Mouse (Mus musculus) MN1 (cell line): ENCODE data around the gene Chst3.
A peak's percentile ranks its signal among the peaks of the same experiment; 100 is the strongest.
"Not testable (repeated sequence)": the region's sequence is repeated elsewhere in the genome, so short reads cannot be mapped to it uniquely, and the experiment has no call there.

Experiments used
- DNase-seq: peaks from one replicate; pipeline ENCODE4 v3.0.0-alpha.2; 2016; ENCODE audit warnings: low spot score

The Chst3 gene

GRCm38 (mm10) chr10:60218591-60219499, at the start of gene Chst3:
TSS of gene Chst3 (minus strand) at chr10:60219260.
- DNase-seq = no peak

DNA sequence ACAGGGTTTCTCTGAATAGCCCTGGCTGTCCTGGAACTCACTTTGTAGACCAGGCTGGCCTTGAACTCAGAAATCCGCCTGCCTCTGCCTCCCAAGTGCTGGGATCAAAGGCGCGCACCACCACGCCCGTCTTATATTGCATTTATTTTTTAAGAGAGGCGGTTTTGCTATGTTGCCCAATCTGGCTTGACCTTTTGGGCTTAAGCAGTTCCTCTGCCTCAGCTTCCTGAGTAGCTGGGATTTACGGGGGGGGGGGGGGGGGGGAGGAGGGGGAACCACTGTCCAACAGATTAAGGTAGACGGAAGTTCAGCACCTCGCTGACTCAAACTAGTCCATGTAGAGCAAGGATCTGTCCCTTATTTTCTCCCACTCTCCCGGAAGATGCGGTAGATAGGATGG, 49.7 kb upstream of the Chst3 start:
- DNase-seq = no peak

DNA sequence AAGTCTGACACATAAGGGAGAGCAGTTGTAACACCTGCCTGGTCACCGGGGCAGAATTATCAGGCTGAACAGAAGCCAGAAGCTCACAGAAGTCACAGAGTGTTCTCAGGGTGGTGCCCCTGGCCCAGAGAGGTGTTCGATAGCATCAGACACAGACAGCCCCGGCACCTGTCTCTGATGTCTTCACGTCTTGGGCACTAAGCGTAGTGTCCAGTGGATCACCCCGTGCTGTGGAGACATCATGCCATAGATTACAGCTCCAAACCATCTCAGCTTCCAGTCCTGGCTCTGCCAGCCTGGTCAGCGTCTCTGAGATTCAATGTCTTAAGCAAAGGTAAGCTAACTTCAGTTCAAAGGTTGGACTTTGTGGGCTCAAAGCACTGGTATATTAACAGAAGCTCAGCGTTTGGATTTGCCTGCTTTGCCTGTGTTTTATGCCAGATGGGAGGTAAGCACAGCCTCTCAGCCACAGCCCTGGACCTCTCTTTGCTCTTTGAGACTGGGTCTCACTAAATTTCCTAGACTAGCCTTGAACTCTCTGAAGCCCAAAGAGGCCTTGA, 47.9 kb upstream of the Chst3 start:
- no peak for DNase-seq

- DNase-seq = no peak
These were observed 46.2 kb upstream of the Chst3 start for GRCm38 (mm10) chr10:60265252-60265651.

- no peak for DNase-seq
These were observed 44.3 kb upstream of the Chst3 start for GRCm38 (mm10) chr10:60263351-60263750.

- DNase-seq = peak; percentile 92
These were observed 43.3 kb upstream of the Chst3 start for GRCm38 (mm10) chr10:60262386-60262785.

GRCm38 (mm10) chr10:60261530-60261929, 42.5 kb upstream of the Chst3 start:
- DNase-seq = peak; percentile 37

DNA sequence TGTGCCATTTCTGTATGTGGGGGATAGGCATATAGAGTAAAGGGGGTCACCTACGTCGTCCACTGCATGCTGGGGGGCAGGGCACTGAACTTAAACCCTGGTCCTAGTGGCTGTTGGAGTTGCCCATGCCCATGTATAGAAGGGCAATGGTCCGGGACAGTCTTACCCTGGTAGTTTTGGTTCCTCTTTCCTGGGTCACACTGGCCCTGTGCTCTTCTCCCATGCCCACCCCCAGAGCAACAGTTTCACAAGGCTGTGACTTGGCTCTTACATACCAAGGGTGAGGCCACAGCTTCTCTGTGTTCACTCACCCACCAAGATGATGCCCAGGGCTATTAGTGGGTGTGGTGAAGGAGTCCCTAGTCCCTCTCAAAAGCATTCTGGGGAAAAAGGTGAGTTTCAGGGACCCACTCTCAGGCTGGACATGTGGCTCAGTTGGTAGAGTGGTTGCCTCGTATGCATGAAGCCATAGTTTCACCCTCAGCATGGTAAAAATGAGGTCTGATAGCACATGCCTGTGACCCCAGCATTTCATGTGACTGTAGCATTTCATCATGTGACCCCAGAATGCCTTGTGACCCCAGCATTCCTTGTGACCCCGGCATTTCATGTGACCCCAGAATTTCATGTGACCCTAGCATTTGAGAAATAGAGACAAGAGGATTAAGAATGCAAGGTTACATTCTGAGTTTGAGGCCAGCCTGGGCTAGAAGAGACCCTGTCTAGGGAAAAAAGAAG, 41.7 kb upstream of the Chst3 start:
- DNase-seq = no peak

GRCm38 (mm10) chr10:60257261-60257825, 38.3 kb upstream of the Chst3 start:
- DNase-seq = no peak

GRCm38 (mm10) chr10:60256088-60256487, 37.0 kb upstream of the Chst3 start:
- no peak for DNase-seq

DNA sequence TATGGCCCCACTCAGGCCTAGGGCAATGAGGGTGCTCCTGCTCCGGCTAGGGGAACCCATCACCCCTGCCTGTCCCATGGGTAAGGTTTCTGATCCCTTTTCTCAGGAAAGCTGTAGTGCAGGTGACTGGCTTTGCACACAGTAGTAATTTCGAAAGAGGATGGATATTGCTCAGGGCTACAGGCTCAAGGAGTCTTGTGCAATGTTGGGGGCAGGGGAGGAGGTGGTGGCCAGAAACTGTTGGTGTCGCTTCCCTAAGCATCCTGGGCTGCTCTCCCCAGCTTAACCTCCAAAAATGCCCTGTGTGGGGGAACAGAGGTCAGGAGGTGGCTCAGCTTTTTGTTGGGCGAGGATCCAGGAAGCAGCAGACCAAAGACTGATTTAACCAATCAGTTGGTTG, 33.5 kb upstream of the Chst3 start:
- DNase-seq = no peak

GRCm38 (mm10) chr10:60252187-60252586, 33.1 kb upstream of the Chst3 start:
- DNase-seq = no peak

- no peak for DNase-seq
These were observed 31.4 kb upstream of the Chst3 start for GRCm38 (mm10) chr10:60250426-60250965.

DNA sequence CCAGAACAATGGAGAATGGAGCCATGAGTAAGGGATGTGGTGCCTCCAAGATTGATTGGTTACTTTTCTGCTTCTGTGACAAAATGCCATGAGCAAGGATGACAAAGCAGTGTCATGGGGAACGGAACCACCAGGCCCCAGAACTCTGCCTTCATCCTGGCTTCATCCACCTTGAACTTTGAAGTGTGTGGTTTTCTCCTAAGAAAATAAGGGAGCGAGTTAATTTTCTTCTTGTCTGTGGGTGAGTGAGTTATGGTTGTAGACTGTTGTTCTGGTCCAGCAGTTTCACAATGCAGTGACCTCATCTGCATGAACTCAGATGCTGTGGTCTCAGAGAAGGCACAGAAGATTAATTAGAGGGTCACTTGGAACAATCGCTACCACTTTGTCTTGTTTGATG, 29.3 kb upstream of the Chst3 start:
- DNase-seq = not testable (repeated sequence)

DNA sequence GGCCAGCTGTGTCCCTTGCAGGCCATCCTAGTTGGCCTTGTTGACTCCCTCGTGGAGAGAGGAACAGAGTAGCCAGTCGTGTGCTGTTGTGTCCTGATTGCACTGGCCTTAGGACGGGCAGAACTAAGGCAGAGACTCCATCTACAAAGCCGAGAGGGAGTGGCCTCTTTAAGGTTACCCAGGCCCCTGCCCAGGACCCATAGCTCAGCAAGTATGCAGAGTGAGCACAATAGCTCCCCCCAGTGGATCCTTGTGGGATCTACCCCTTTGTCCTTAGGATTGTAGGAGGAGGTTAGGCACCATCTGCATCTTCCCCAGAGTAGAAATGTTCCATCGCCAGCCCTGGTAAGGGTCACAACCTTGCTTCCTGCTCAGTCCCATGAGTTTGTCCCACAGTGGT, 27.5 kb upstream of the Chst3 start:
- DNase-seq = peak; percentile 78

GRCm38 (mm10) chr10:60245635-60246034, 26.6 kb upstream of the Chst3 start:
- no peak for DNase-seq

DNA sequence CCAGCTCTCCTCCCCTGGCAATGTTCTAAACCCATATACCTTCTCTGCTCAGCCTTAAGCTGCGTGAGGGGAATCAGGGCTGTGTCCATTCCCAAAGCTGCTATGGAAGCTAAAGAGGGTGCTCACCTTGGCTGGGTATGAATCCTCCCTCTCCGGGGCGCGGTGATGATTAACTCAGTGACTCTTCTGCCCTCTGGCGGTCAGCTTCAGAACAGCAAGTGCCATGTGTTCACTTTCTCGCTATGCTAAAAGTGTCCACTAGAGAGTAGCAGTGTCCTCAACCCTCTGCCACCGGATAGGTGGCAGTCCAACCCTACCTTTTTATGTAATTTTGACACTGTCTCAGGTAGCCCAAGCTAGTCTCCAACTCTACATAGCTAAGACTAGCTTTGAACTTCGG, 26.0 kb upstream of the Chst3 start:
- DNase-seq = peak; percentile 96

GRCm38 (mm10) chr10:60243941-60244340, 24.9 kb upstream of the Chst3 start:
- DNase-seq = no peak

DNA sequence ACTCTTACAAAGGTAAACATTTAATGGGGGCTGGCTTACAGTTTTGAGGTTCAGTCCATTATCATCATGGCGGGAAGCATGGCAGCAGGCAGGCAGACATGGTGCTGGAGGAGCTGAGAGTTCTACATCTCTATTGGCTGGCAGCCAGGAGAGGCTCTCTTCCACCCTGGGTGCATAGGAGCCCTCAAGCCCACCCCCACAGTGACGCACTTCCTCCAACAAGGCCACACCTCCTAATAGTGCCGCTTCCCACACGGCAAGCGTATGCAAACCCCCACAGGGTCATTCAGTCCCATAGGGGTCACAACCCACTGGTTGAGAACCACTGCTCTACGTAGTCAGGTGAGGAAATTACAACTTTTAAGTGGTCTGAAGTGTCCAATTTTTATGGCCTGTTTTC, 21.4 kb upstream of the Chst3 start:
- no peak for DNase-seq

DNA sequence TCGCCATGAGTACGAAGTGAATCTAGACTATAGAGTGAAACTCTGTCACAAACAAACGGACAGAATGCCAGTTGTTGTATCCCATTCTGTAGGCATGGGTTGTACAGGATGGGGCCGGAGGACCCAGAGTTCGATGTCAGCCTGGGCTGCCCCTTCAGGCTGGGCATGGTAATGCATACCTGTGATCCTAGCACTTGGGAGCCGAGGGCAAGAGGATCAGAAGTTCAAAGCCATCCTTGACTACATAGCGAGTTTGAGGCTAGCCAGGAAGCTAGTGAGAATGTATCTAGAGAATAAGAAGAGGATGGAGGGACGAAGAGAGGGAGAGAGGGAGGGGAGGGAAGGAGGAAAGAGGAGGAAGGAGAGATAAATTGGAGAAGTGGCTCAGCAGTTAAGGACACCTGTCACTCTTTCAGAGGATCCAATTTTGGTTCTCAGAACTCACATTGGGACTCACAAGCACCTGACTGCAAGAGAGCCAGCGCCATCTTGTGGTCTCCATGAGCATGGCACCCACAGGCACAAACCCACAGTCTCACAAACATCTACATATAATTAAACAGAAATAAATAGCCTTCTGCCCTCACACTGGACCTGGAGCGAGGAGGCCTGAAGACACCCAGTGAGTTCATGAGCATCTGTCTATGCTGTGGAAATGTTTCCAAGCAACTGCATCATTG, 18.6 kb upstream of the Chst3 start:
- DNase-seq = peak; percentile 66

- not testable (repeated sequence) for DNase-seq
These were observed 16.8 kb upstream of the Chst3 start for GRCm38 (mm10) chr10:60235876-60236275.

GRCm38 (mm10) chr10:60234006-60234405, 14.9 kb upstream of the Chst3 start:
- DNase-seq = no peak
